In genomic region chr13:30549339-30549738, GRCm38 (mm10) we compare ENCODE assay signal across 9 mouse cellular contexts.
"Had no signal": no experiment of that assay in that cellular context is flagged by ENCODE, and none has a peak within 500 bp of the region (broad histone marks: within the 10 kb centered on the region; RNA-seq: fewer than 3 reads in every experiment).

No protein-coding gene starts in this region.

- H3K4me2 ChIP-seq: lung, embryonic 14.5 days; midbrain, embryonic 12.5 days; neural tube, embryonic 13.5 days; neural tube, embryonic 15.5 days had no signal

- H3K4me3 ChIP-seq: liver, embryonic 12.5 days; midbrain, embryonic 10.5 days; midbrain, embryonic 12.5 days; myocyte; neural tube, embryonic 13.5 days; neural tube, embryonic 15.5 days had no signal

- ATAC-seq: midbrain, embryonic 16.5 days had no signal

- H3K27me3 ChIP-seq: midbrain, embryonic 12.5 days; neural tube, embryonic 13.5 days; neural tube, embryonic 15.5 days had no signal

- H3K27ac ChIP-seq: liver, embryonic 12.5 days; liver, embryonic 14.5 days; midbrain, embryonic 10.5 days; midbrain, embryonic 12.5 days; neural tube, embryonic 13.5 days; neural tube, embryonic 15.5 days had no signal

- H3K9ac ChIP-seq: liver, embryonic 12.5 days; liver, embryonic 14.5 days; lung, embryonic 14.5 days; midbrain, embryonic 12.5 days; neural tube, embryonic 13.5 days; neural tube, embryonic 15.5 days had no signal

- H3K36me3 ChIP-seq: liver, embryonic 12.5 days; midbrain, embryonic 10.5 days; midbrain, embryonic 12.5 days; neural tube, embryonic 13.5 days; neural tube, embryonic 15.5 days had no signal

- H3K9me3 ChIP-seq: liver, embryonic 12.5 days; midbrain, embryonic 10.5 days; midbrain, embryonic 12.5 days; neural tube, embryonic 13.5 days; neural tube, embryonic 15.5 days had no signal
